25 mouse cellular contexts compared by ENCODE assay signal in the genomic region with DNA sequence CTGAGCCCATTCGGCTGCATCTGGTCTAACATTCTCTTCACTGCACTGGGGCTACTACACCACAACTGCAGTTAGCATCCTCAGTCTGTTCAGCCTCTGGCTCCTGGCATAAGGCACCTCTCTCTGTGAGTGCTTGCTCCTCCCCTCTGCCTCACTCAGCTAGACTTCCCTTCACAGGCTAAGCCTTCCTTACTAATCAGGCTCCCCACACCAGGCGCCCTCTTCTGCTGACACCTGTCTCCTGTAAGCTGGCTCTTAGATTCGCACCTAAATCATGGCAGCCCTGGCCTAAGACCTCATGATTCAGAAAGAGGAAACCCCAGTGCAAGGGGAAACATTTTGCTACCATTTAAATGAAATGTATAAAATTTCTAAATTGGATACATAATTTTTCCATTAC.
"Had no signal": no experiment of that assay in that cellular context is flagged by ENCODE, and none has a peak within 500 bp of the region (broad histone marks: within the 10 kb centered on the region; RNA-seq: fewer than 3 reads in every experiment).

No protein-coding gene starts in this region.

- ATAC-seq: hindbrain, postnatal 0 days; intestine, embryonic 15.5 days; intestine, postnatal 0 days; liver, embryonic 12.5 days had no signal

- H3K9ac ChIP-seq: heart, embryonic 13.5 days; heart, embryonic 15.5 days; hindbrain, embryonic 13.5 days; hindbrain, embryonic 15.5 days; intestine, embryonic 15.5 days; limb, embryonic 13.5 days; limb, embryonic 15.5 days; liver, embryonic 12.5 days; liver, embryonic 14.5 days had no signal

- H3K27ac ChIP-seq: gastrocnemius, adult 2 months; heart, embryonic 10.5 days; heart, embryonic 13.5 days; heart, embryonic 15.5 days; hindbrain, embryonic 13.5 days; hindbrain, embryonic 15.5 days; hindbrain, postnatal 0 days; intestine, embryonic 15.5 days; left cerebral cortex, adult 2 months; limb, embryonic 13.5 days; limb, embryonic 15.5 days; liver, embryonic 12.5 days; liver, embryonic 14.5 days had no signal

- H3K4me1 ChIP-seq: hindbrain, embryonic 13.5 days; hindbrain, embryonic 15.5 days; intestine, embryonic 15.5 days; limb, embryonic 13.5 days; limb, embryonic 15.5 days; liver, embryonic 12.5 days had no signal

- H3K4me3 ChIP-seq: gastrocnemius, adult 2 months; heart, embryonic 10.5 days; heart, embryonic 13.5 days; heart, embryonic 15.5 days; hindbrain, embryonic 13.5 days; hindbrain, embryonic 15.5 days; intestine, embryonic 15.5 days; left cerebral cortex, adult 2 months; limb, embryonic 13.5 days; limb, embryonic 15.5 days; liver, embryonic 12.5 days had no signal

- DNase-seq: gastrocnemius, adult 2 months; gastrocnemius, postnatal 10 days; gastrocnemius, postnatal 25 days; heart, adult 18-20 months; heart, postnatal 14 days; heart, postnatal 36 days; kidney, adult 18-20 months; kidney, adult 8-10 months; kidney, postnatal 10 days; kidney, postnatal 25 days; kidney, postnatal 4 days; layer of hippocampus, adult 9-11 months had no signal

- H3K36me3 ChIP-seq: hindbrain, embryonic 13.5 days; hindbrain, embryonic 15.5 days; intestine, embryonic 15.5 days; liver, embryonic 12.5 days had no signal

- H3K9me3 ChIP-seq: heart, embryonic 10.5 days; heart, embryonic 13.5 days; heart, embryonic 15.5 days; hindbrain, embryonic 13.5 days; hindbrain, embryonic 15.5 days; intestine, embryonic 15.5 days; limb, embryonic 13.5 days; limb, embryonic 15.5 days; liver, embryonic 12.5 days had no signal

- H3K4me2 ChIP-seq: heart, embryonic 13.5 days; heart, embryonic 15.5 days; hindbrain, embryonic 13.5 days; hindbrain, embryonic 15.5 days; intestine, embryonic 15.5 days; limb, embryonic 13.5 days; limb, embryonic 15.5 days; liver, embryonic 12.5 days had no signal

- H3K27me3 ChIP-seq: heart, embryonic 13.5 days; heart, embryonic 15.5 days; hindbrain, embryonic 13.5 days; hindbrain, embryonic 15.5 days; intestine, embryonic 15.5 days; limb, embryonic 13.5 days; limb, embryonic 15.5 days; liver, embryonic 12.5 days had no signal
